Mouse (Mus musculus): Measurements from ENCODE around the gene Dhx40. TPM values are rescaled to one million over a fixed set of nuclear protein-coding genes. Genes with fewer than 3 reads are reported as not detected.

Dhx40 gene
- 6.9 and 7.7 TPM in 2 replicates for polyA plus RNA-seq (2012)

GRCm38 (mm10) chr11:86807505-86807989, at the start of gene Dhx40:
Gene Dhx40 (minus strand): TSS chr11:86807746.

GRCm38 (mm10) chr11:86757480-86758371, 49.8 kb downstream of the Dhx40 start, which contains the start of gene Cltc:
Gene Cltc (minus strand): TSS chr11:86757565.

Other genes starting within 250 kb of the Dhx40 start
- 17.5 and 19.3 TPM in 2 replicates for gene Vmp1, start 123.9 kb downstream of the Dhx40 start, polyA plus RNA-seq (2012)
- gene Ptrh2, start 123.8 kb downstream of the Dhx40 start, polyA plus RNA-seq (2012) = 0.62 and 1.2 TPM in 2 replicates
- gene Cltc, start 50.2 kb downstream of the Dhx40 start, polyA plus RNA-seq (2012) = 33.0 and 33.2 TPM in 2 replicates
- 5.3 and 5.4 TPM in 2 replicates for gene Ypel2, start 186.0 kb upstream of the Dhx40 start, polyA plus RNA-seq (2012)